Comparison of ENCODE assay signal across 8 mouse cellular contexts in the genomic region with DNA sequence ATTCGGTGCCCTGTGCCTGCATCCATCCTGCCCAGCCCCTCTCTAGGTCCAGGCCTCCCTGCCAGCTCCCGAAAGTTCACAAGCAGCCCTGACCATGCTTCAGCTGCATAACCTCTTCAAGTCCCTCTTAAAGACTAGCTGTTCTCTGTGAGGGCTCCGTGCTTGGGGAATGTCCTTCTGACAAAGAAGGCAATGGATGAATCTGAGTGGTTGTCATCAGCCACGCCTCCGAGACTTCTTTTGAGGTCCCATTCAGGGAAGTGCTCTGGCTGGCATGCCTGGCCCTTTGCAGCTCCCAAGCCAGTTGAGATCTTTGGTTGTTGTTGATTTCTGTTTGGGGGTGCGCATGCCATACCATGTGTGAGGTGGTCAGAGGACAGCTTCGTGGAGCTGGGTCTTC.
DNase-seq lines count a peak whose midpoint lies in the region; ATAC-seq and TF ChIP-seq lines count a peak whose summit lies in the region.

No protein-coding gene starts in this region.

- 56% methylated on average over 7 of the region's 7 CpGs for WGBS in embryonic facial prominence, embryonic 10.5 days
- WGBS in intestine, postnatal 0 days = 60% methylated on average over 7 of the region's 7 CpGs
- WGBS in midbrain, embryonic 11.5 days = 41% methylated on average over 7 of the region's 7 CpGs

- DNase-seq in gastrocnemius, adult 2 months = no peak
- DNase-seq in gastrocnemius, adult 8-10 months (ENCODE audit: low spot score in 2 of 2) = no peak
- peak; percentile 24 for DNase-seq in embryonic facial prominence, embryonic 10.5 days (ENCODE audit: low spot score)
- DNase-seq in midbrain, embryonic 11.5 days (ENCODE audit: low spot score, missing footprints) = peak; percentile 90
- DNase-seq in adrenal gland, postnatal 36 days = no peak
- DNase-seq in cerebellum, postnatal 25 days = no peak

- H3K4me2 ChIP-seq in intestine, postnatal 0 days (replicated peaks; ENCODE audit: low read depth) = no peak overlapping the region
- H3K4me2 ChIP-seq in midbrain, embryonic 11.5 days = no peak overlapping the region; the same call in 1 of the 2 replicates

- ATAC-seq in intestine, postnatal 0 days = no peak
- peak; percentile 7; the same call in 1 of the 2 replicates for ATAC-seq in midbrain, embryonic 11.5 days (ENCODE audit: low FRiP score)
- no peak for ATAC-seq in monocyte, adult 5-6 weeks (replicated peaks; ENCODE audit: insufficient number of reproducible peaks, low FRiP score, low TSS enrichment, poor library complexity, severe bottlenecking)

- intact Hi-C loops in gastrocnemius, adult 2 months (cut with DNase I) = no loop called here

- no peak for TF ChIP-seq CTCF in gastrocnemius, adult 2 months (IDR thresholded peaks at IDR 0.05)
- no peak for TF ChIP-seq CTCF in intestine, postnatal 0 days (IDR thresholded peaks at IDR 0.05; ENCODE audit: low read depth)

- H3K27me3 ChIP-seq in embryonic facial prominence, embryonic 10.5 days (replicated peaks; ENCODE audit: low read depth, poor library complexity, severe bottlenecking) = no peaks in the 10 kb centered on the region
- H3K27me3 ChIP-seq in intestine, postnatal 0 days (replicated peaks; ENCODE audit: control insufficient read depth, insufficient read depth, low read length) = no peaks in the 10 kb centered on the region
- H3K27me3 ChIP-seq in midbrain, embryonic 11.5 days (ENCODE audit: control insufficient read depth, insufficient read depth, low read length) = no peaks in the 10 kb centered on the region; the same call in 1 of the 2 replicates

- H3K9me3 ChIP-seq in embryonic facial prominence, embryonic 10.5 days = no peaks in the 10 kb centered on the region
- H3K9me3 ChIP-seq in intestine, postnatal 0 days (ENCODE audit: control insufficient read depth) = no peaks in the 10 kb centered on the region
- no peaks in the 10 kb centered on the region for H3K9me3 ChIP-seq in midbrain, embryonic 11.5 days (ENCODE audit: control insufficient read depth, low read length)

- H3K36me3 ChIP-seq in embryonic facial prominence, embryonic 10.5 days (replicated peaks) = no peaks in the 10 kb centered on the region
- no peaks in the 10 kb centered on the region for H3K36me3 ChIP-seq in intestine, postnatal 0 days (ENCODE audit: control insufficient read depth, insufficient read depth)
- no peaks in the 10 kb centered on the region for H3K36me3 ChIP-seq in midbrain, embryonic 11.5 days (ENCODE audit: control insufficient read depth, insufficient read depth, low read length)

- no peak overlapping the region for H3K9ac ChIP-seq in intestine, postnatal 0 days (ENCODE audit: low read depth, low read length)
- H3K9ac ChIP-seq in midbrain, embryonic 11.5 days (ENCODE audit: low read length) = peak overlapping the region; percentile 44

- peaks cover 82% of the 10 kb centered on the region for H3K4me1 ChIP-seq in embryonic facial prominence, embryonic 10.5 days
- H3K4me1 ChIP-seq in intestine, postnatal 0 days (replicated peaks; ENCODE audit: control insufficient read depth, insufficient read depth, low read length) = peaks cover 21% of the 10 kb centered on the region; the same call in 1 of the 2 replicates
- peaks cover 24% of the 10 kb centered on the region for H3K4me1 ChIP-seq in midbrain, embryonic 11.5 days (ENCODE audit: control insufficient read depth, insufficient read depth, low read length)

- H3K27ac ChIP-seq in gastrocnemius, adult 2 months = peak overlapping the region; percentile 93
- H3K27ac ChIP-seq in embryonic facial prominence, embryonic 10.5 days (replicated peaks) = peak overlapping the region; percentile 92
- peak overlapping the region; percentile 77 for H3K27ac ChIP-seq in intestine, postnatal 0 days (ENCODE audit: low read depth, low read length)
- peak overlapping the region; percentile 87 for H3K27ac ChIP-seq in midbrain, embryonic 11.5 days (ENCODE audit: low read depth, low read length)

- no peak overlapping the region; the same call in 1 of the 2 replicates for H3K4me3 ChIP-seq in gastrocnemius, adult 2 months
- no peak overlapping the region for H3K4me3 ChIP-seq in embryonic facial prominence, embryonic 10.5 days
- no peak overlapping the region for H3K4me3 ChIP-seq in intestine, postnatal 0 days (ENCODE audit: low read depth, low read length)
- no peak overlapping the region for H3K4me3 ChIP-seq in midbrain, embryonic 11.5 days (ENCODE audit: low read depth, low read length)

Comparison
In these comparisons a context has a peak if more than half of its experiments do, and no peak if none do; other contexts are left out.
1. DNase-seq: peak in embryonic facial prominence, embryonic 10.5 days (single experiment) and midbrain, embryonic 11.5 days (single experiment); none in gastrocnemius, adult 2 months (single experiment), gastrocnemius, adult 8-10 months (0 of 2), adrenal gland, postnatal 36 days (0 of 2) and cerebellum, postnatal 25 days (0 of 2).
2. Peak in every context shown above with its lines, with median percentiles within 50 percentile points of each other: H3K27ac ChIP-seq.